Mouse (Mus musculus): ENCODE data around the gene Sh3gl3.

- no peak for TF ChIP-seq CTCF (IDR thresholded peaks at IDR 0.05; ENCODE audit: low read depth)
- TF ChIP-seq EP300 (IDR thresholded peaks at IDR 0.05; ENCODE audit: low read depth): no peak
These were observed 50.5 kb downstream of the Sh3gl3 start for GRCm38 (mm10) chr7:82223906-82224846.
